Mouse (Mus musculus) 3T3-L1 (cell line): ENCODE data around the gene Sdk1.

Experiments
- DNase-seq: peaks from one replicate; pipeline ENCODE4 v3.0.0-alpha.2; 2015; ENCODE audit warnings: low read depth, low spot score

Gene Sdk1

GRCm38 (mm10) chr5:141764111-141764510, 522.8 kb downstream of the Sdk1 start:
- no peak for DNase-seq

DNA sequence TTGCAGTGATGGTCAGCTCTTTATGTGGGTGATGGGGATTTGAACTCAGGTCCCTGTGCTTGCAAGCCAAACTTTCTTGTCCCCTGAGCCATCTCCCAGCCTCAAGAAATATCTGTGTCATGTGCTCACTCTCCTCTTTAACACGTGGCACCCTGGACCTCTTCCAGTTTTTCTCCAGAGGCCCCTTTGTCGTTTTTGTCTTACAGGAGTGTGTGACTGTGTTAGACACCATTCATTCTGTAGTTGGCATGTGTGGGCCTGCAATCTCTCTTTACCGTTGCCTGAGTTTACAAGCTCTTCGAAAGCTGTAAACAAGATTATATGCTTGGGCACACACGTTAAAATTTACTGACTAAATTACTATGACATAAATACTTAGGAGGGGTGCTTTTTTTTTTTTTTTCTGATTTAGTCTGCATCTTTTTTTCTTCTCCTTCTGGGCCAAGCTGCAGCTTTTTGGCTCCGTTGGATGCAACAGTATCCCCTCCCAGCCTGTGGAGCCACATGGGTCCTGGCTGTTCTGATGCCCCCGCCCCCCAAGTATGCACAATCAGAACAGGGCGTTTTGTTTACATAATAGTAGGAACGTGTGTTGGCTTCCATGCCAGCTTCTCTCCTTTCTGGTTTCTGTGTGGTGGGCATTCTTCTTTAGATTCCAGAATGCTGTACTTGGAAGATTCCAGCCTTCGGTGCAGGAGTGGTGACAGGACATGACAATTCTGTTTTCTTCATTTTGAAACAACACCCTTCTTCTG, 527.6 kb downstream of the Sdk1 start:
- no peak for DNase-seq

- DNase-seq: no peak
These were observed 530.2 kb downstream of the Sdk1 start for GRCm38 (mm10) chr5:141771516-141771915.

GRCm38 (mm10) chr5:141778231-141778630, 536.9 kb downstream of the Sdk1 start:
- DNase-seq: no peak

- DNase-seq: no peak
These were observed 539.9 kb downstream of the Sdk1 start for GRCm38 (mm10) chr5:141781142-141781541.

DNA sequence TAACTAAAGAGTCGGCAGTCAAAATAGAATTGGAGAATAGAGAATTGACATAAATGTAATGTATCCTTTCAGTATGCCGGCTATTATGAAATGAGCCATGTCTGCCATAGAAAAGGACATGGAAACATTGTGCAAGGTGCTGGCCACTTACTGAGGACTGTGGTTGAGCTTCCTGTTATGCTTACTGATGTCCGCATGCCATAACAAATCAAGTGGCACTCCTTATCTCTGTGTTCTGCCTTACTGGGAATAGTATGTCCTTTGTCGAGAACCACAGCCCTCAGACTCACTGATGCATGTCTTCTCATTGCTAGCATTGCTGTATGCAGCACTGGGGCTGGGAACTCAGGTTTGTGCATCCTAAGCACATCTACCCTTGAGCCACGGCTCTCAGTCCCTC, 541.0 kb downstream of the Sdk1 start:
- DNase-seq: no peak

GRCm38 (mm10) chr5:141783516-141783915, 542.2 kb downstream of the Sdk1 start:
- DNase-seq: no peak

GRCm38 (mm10) chr5:141793926-141794325, 552.6 kb downstream of the Sdk1 start:
- no peak for DNase-seq

- DNase-seq: no peak
These were observed 582.6 kb downstream of the Sdk1 start for GRCm38 (mm10) chr5:141823823-141824330.

DNA sequence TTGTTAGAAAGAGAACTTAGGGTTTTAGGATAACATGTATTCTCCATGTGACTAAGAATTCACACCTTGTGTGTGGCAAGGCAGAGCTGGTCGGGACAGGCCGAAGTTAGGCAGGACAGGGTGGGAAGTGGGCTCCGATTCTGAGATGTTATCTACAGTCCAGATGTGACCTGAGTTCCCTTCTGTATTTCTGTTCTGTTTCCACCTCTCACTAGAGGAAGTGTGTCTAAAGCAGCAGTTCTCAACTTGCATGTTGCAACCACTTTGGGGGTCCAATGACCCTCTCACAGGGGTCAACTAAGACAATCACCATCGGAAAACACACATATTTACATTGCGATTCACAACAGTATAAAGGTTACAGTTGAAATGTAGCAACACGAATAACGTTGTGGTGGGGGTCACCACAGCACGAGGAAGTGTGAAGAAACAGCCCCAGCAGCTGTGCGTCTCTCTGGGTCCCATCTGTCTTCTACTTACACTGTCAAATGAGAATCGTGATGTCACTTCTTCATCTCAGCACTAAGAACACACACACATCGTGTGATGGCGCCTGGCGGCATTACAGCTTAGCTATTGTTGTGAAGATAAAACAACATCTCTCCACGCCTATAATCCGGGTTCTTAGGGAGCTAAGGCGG, 583.6 kb downstream of the Sdk1 start:
- DNase-seq: no peak

DNA sequence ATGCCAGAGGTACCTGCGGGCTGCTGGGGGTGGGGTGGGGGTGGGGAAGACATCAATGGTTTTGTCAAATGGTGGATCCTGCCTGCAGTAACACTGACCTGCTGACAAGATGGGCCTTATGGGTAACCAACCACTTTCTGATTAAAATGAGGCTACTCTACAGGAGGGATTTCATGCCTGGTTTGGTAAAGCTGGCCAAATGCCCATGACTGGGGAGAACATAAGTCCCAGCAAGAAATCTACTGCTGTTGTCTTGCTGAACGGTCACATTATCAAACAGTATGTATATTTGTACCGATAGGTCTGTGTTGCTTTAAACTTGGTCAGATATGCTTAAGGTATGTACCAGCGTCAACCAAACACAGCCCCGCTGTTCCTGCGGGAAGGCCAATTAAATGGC, 594.3 kb downstream of the Sdk1 start:
- DNase-seq: no peak

DNA sequence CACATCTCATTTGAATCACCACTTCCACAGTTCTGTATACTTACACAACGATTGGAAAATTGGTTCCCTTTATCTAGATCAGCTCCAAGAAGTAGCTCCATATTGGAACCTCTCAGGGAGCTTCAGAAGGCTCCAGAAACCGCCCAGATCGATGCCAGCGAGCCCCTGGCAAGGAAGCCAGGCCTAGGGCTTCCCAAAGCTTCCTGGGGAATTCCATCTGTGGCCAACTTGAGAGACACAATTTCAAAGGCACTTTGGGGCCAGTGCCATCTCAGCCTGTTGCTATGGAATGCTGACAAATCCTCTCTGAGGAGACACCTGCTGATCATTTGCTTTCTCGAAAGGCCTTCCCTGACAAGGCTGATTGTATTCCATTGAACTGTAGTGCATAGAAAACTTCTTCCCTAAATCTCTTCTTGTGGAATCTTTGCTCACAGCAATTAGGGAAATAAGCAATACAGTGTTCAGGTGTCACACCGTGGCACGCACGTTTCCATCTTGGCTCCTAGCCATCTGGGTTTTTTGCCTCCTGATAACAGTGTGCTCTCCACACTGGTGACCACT, 595.7 kb downstream of the Sdk1 start:
- no peak for DNase-seq

GRCm38 (mm10) chr5:141844701-141845100, 603.4 kb downstream of the Sdk1 start:
- DNase-seq: no peak

GRCm38 (mm10) chr5:141847686-141848085, 606.4 kb downstream of the Sdk1 start:
- DNase-seq: no peak

GRCm38 (mm10) chr5:141852175-141852574, 610.9 kb downstream of the Sdk1 start:
- no peak for DNase-seq

GRCm38 (mm10) chr5:141856447-141856846, 615.2 kb downstream of the Sdk1 start:
- DNase-seq: no peak

- no peak for DNase-seq
These were observed 616.5 kb downstream of the Sdk1 start for GRCm38 (mm10) chr5:141857781-141858180.

GRCm38 (mm10) chr5:141858406-141859160, 617.3 kb downstream of the Sdk1 start:
- DNase-seq: no peak

DNA sequence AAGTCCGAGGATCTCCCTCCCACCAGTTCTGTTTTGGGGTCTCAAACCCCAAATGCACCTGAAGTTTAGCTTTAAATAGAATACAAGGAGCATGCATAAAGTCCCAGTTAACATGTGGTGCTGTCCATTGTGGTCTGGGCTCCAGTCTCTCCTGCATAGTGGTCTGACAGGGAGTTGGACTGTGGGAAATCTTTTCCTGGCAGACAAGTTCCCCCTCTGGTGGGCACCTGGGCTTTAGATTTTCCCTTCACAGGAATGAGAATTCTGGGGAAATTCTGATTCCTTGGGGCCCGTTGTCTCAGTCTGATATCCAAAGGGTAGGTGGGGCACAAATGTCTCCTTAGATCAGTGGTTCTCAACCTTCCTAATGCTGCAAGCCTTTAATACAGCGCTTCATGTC, 624.8 kb downstream of the Sdk1 start:
- no peak for DNase-seq

GRCm38 (mm10) chr5:141873751-141874150, 632.5 kb downstream of the Sdk1 start:
- no peak for DNase-seq

DNA sequence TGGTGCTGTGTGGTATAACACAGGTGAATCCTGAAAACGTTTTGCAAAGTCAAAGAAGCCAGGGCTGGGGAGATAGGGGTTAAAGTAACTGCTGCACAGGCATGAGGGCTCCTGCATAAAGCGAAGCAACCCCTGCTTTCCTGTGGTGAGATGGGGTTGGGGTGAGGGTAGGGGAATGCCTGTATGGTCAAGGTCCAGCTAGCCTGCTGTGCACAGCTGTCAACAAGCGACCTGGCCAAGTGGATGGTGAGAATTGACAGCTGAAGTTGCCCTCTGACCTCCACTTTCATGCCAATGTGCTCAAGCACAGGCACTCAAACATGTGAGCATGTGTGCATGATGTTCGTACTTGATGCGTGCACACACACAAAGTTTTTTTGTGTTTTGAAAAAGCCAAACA, 639.4 kb downstream of the Sdk1 start:
- no peak for DNase-seq

- no peak for DNase-seq
These were observed 642.9 kb downstream of the Sdk1 start for GRCm38 (mm10) chr5:141884111-141884647.
